Mouse (Mus musculus) C3H10T1/2 (cell line): ENCODE measurements around the gene Clgn. TPM values are rescaled to one million over a fixed set of nuclear protein-coding genes. Genes with fewer than 3 reads are reported as not detected.

Experiments used
- polyA plus RNA-seq, 2 experiments: library from polyadenylated mRNA; unstranded; fragments of >200 nt; fragmentation: generic; extraction: Trizol; gene quantifications; one replicate each; pipeline ENCODE4 v1.2.1; 2012; ENCODE audit warnings: missing spikeins in 2 of 2

Gene Clgn
- polyA plus RNA-seq = not detected

GRCm38 (mm10) chr8:83389316-83390005 lies at the start of gene Clgn:
TSS of gene Clgn (plus strand) at chr8:83389867.

GRCm38 (mm10) chr8:83348263-83348662 lies 41.4 kb upstream of the Clgn start, which contains the start of gene Mgat4d:
TSS of gene Mgat4d (plus strand) at chr8:83348471.

GRCm38 (mm10) chr8:83458222-83458621 lies 68.6 kb downstream of the Clgn start, which contains the start of gene Scoc:
TSS of gene Scoc (minus strand) at chr8:83458391.

Other genes with a start within 250 kb of the Clgn start
- gene Tbc1d9, start 224.5 kb upstream of the Clgn start, polyA plus RNA-seq = 1 to 10 TPM in 1 of 2 experiments, under 1 TPM in 1; 0.37 to 2.6 TPM
- 1 to 10 TPM in 1 of 2 experiments, under 1 TPM in 1; 0.27 to 2.0 TPM for gene Gm10645, start 223.7 kb upstream of the Clgn start, polyA plus RNA-seq
- gene Ucp1, start 99.5 kb upstream of the Clgn start, polyA plus RNA-seq = not detected
- 1 to 10 TPM in 1 of 2 experiments, under 1 TPM in 1; 0.16 to 1.2 TPM for gene Elmod2, start 57.4 kb upstream of the Clgn start, polyA plus RNA-seq
- not detected for gene Mgat4d, start 41.4 kb upstream of the Clgn start, polyA plus RNA-seq
- 10 to 100 TPM in 1 of 2 experiments, 1 to 10 TPM in 1; 4.7 to 14.5 TPM for gene Scoc, start 68.5 kb downstream of the Clgn start, polyA plus RNA-seq
- gene Olfr370, start 145.9 kb downstream of the Clgn start, polyA plus RNA-seq = not detected
- 100 to 1,000 TPM; 393 to 579 TPM for gene Ndufb7, start 176.8 kb downstream of the Clgn start, polyA plus RNA-seq
- 100 to 1,000 TPM; 261 to 327 TPM for gene Tecr, start 218.1 kb downstream of the Clgn start, polyA plus RNA-seq
- gene Dnajb1, start 218.3 kb downstream of the Clgn start, polyA plus RNA-seq = 10 to 100 TPM; 21.4 to 22.5 TPM